Comparison of ENCODE assay signal across 8 mouse cellular contexts in genomic region chr17:34122188-34122984, GRCm38 (mm10). TPM values are rescaled to one million over a fixed set of nuclear protein-coding genes. Genes with fewer than 3 reads are reported as not detected.
DNase-seq lines count a peak whose midpoint lies in the region; ATAC-seq and TF ChIP-seq lines count a peak whose summit lies in the region.

TSS of gene Brd2 (minus strand) at chr17:34122634.

- H3K79me2 ChIP-seq in myocyte (ENCODE audit: control insufficient read depth, insufficient read depth) = peaks cover 55% of the 10 kb centered on the region

- TF ChIP-seq POLR2A in myocyte (IDR thresholded peaks at IDR 0.05; ENCODE audit: insufficient read length, low read depth) = peak; percentile 73

- peak; percentile 30 for ATAC-seq in CD4-positive, CD25-positive, alpha-beta regulatory T cell, adult 4 months
- peak; percentile 45 for ATAC-seq in heart, embryonic 13.5 days (ENCODE audit: extremely low read depth, insufficient number of reproducible peaks, low FRiP score, low TSS enrichment)
- ATAC-seq in liver, embryonic 11.5 days (replicated peaks; ENCODE audit: low FRiP score) = peak; percentile 70

- peak within 1 kb of the TSS; percentile 100 for H3K9ac ChIP-seq in heart, embryonic 13.5 days
- H3K9ac ChIP-seq in liver, embryonic 11.5 days (ENCODE audit: low read depth, low read length) = peak within 1 kb of the TSS; percentile 96

- H3K4me1 ChIP-seq in heart, embryonic 13.5 days = peaks cover 32% of the 10 kb centered on the region
- peaks cover 24% of the 10 kb centered on the region for H3K4me1 ChIP-seq in liver, embryonic 11.5 days (replicated peaks; ENCODE audit: control insufficient read depth, insufficient read depth, low read length)

- H3K9me3 ChIP-seq in heart, embryonic 13.5 days = no peaks in the 10 kb centered on the region
- H3K9me3 ChIP-seq in liver, embryonic 11.5 days (ENCODE audit: control insufficient read depth, low read length) = no peaks in the 10 kb centered on the region

- H3K4me3 ChIP-seq in heart, embryonic 13.5 days = peak within 1 kb of the TSS; percentile 99
- peak within 1 kb of the TSS; percentile 100 for H3K4me3 ChIP-seq in liver, embryonic 11.5 days (ENCODE audit: low read depth, low read length)
- H3K4me3 ChIP-seq in myocyte = peak within 1 kb of the TSS; percentile 99

- no peaks in the 10 kb centered on the region for H3K27me3 ChIP-seq in heart, embryonic 13.5 days (replicated peaks)
- H3K27me3 ChIP-seq in liver, embryonic 11.5 days (replicated peaks; ENCODE audit: control insufficient read depth, insufficient read depth, low read length) = no peaks in the 10 kb centered on the region
- no peaks in the 10 kb centered on the region for H3K27me3 ChIP-seq in myocyte (ENCODE audit: control insufficient read depth, insufficient read depth, insufficient read length)

- under 1% methylated on average over 73 of the region's 75 CpGs for WGBS in heart, embryonic 13.5 days
- under 1% methylated on average over 71 of the region's 75 CpGs for WGBS in liver, embryonic 11.5 days

- H3ac ChIP-seq in myocyte (ENCODE audit: control insufficient read depth, insufficient read length) = peak within 1 kb of the TSS; percentile 37

- H3K36me3 ChIP-seq in heart, embryonic 13.5 days = peaks cover 32% of the 10 kb centered on the region
- peaks cover 16% of the 10 kb centered on the region for H3K36me3 ChIP-seq in liver, embryonic 11.5 days (ENCODE audit: control insufficient read depth, insufficient read depth, low read length)
- peaks cover 7% of the 10 kb centered on the region for H3K36me3 ChIP-seq in myocyte (ENCODE audit: control insufficient read depth, insufficient read depth)

- H3K4me2 ChIP-seq in heart, embryonic 13.5 days = peak within 1 kb of the TSS; percentile 100
- peak within 1 kb of the TSS; percentile 97 for H3K4me2 ChIP-seq in liver, embryonic 11.5 days
- H3K4me2 ChIP-seq in myocyte (ENCODE audit: low read depth) = peak within 1 kb of the TSS; percentile 84

- DNase-seq in c-Kit-negative CD71-positive TER-119-positive erythroid progenitor cells, embryonic 14.5 days (ENCODE audit: low read depth, low spot score) = peak; percentile 79
- DNase-seq in fibroblast of lung, adult 2 months (ENCODE audit: low read depth) = peak; percentile 90
- peak; percentile 98 for DNase-seq in kidney, postnatal 10 days
- DNase-seq in liver, embryonic 11.5 days (ENCODE audit: low spot score) = peak; percentile 99
- DNase-seq in spleen, postnatal 4 days (ENCODE audit: low spot score in 2 of 2) = peak; percentile 95 to 98

- H3K27ac ChIP-seq in heart, embryonic 13.5 days (replicated peaks) = peak within 1 kb of the TSS; percentile 100
- H3K27ac ChIP-seq in liver, embryonic 11.5 days (ENCODE audit: low read depth, low read length) = peak within 1 kb of the TSS; percentile 100

TF ChIP-seq in myocyte, 11 proteins besides CTCF, POLR2A, EP300 and RAD21:
- TF ChIP-seq REST (IDR thresholded peaks at IDR 0.05; ENCODE audit: insufficient read depth, insufficient read length) (peak; percentile 33), POLR2AphosphoS2 (IDR thresholded peaks at IDR 0.05; ENCODE audit: insufficient read length, low read depth) (peak; percentile 80), CEBPB (IDR thresholded peaks at IDR 0.05; ENCODE audit: insufficient read depth, poor library complexity, severe bottlenecking) (no peak), MYOG (IDR thresholded peaks at IDR 0.05; ENCODE audit: control insufficient read depth in 1 of 3, insufficient read depth in 1 of 3, insufficient read length in 2 of 3, low read depth in 2 of 3) (peak in 2 of 3 experiments; percentile 8 to 48), TCF12 (IDR thresholded peaks at IDR 0.05; ENCODE audit: insufficient read depth, poor library complexity, severe bottlenecking) (no peak), MYOD1 (IDR thresholded peaks at IDR 0.05; ENCODE audit: control insufficient read depth in 1 of 3, insufficient read length in 2 of 3, low read depth in 2 of 3) (peak in 1 of 3 experiments; percentile 7), SRF (IDR thresholded peaks at IDR 0.05; ENCODE audit: control insufficient read depth, insufficient read length, low read depth) (peak; percentile 34), USF1 (IDR thresholded peaks at IDR 0.05; ENCODE audit: low read depth) (peak; percentile 89)

RNA-seq across cellular contexts. Expression of gene Brd2, which starts in this region (rescaled TPM):
- 100 to 1,000 TPM; 108 to 154 TPM for polyA plus RNA-seq in CD4-positive, CD25-positive, alpha-beta regulatory T cell, adult 4 months (2017; shearing (Covaris generic))
- 69.0 and 70.0 TPM in 2 replicates for polyA plus RNA-seq in heart, embryonic 13.5 days (2015; fragmentation: Nextera tagmentation; extraction: Ambion mirVana)
- 86.1 and 90.8 TPM in 2 replicates for polyA plus RNA-seq in liver, embryonic 11.5 days (2014; fragmentation: Nextera tagmentation; extraction: Ambion mirVana)
- 90.1 TPM for polyA plus RNA-seq in myocyte (2012; fragmentation: generic; extraction: Trizol)

Comparison
In these comparisons a context has a peak if more than half of its experiments do, and no peak if none do; other contexts are left out.
1. Peak in every context shown above with its lines: DNase-seq, ATAC-seq, H3K4me3 ChIP-seq and H3K27ac ChIP-seq.